Mouse (Mus musculus): ENCODE results near the gene Atxn2l.
"Not testable (repeated sequence)": the region's sequence is repeated elsewhere in the genome, so short reads cannot be mapped to it uniquely, and the experiment has no call there.

Gene Atxn2l

GRCm38 (mm10) chr7:126491005-126491404 lies 12.2 kb downstream of the Atxn2l start:
- no peak for DNase-seq (ENCODE audit: low spot score)

GRCm38 (mm10) chr7:126487617-126488385 lies 15.4 kb downstream of the Atxn2l start:
- not testable (repeated sequence) for DNase-seq (ENCODE audit: low spot score)

GRCm38 (mm10) chr7:126487052-126487483 lies 16.2 kb downstream of the Atxn2l start, which contains the start of gene Tufm:
TSS of gene Tufm (plus strand) at chr7:126487361.
- peak; percentile 99 for DNase-seq (ENCODE audit: low spot score)

- peak; percentile 90 for DNase-seq (ENCODE audit: low spot score)
Observed at GRCm38 (mm10) chr7:126482392-126482871, 20.8 kb downstream of the Atxn2l start.

- DNase-seq (ENCODE audit: low spot score), result peak; percentile 74
Observed at GRCm38 (mm10) chr7:126481699-126482098, 21.5 kb downstream of the Atxn2l start.

GRCm38 (mm10) chr7:126474993-126475581 lies 28.1 kb downstream of the Atxn2l start, which contains the start of gene Sh2b1:
TSS of gene Sh2b1 (minus strand) at chr7:126475424.
- DNase-seq (ENCODE audit: low spot score), result peak; percentile 96

GRCm38 (mm10) chr7:126474486-126474955 lies 28.7 kb downstream of the Atxn2l start:
- no peak for DNase-seq (ENCODE audit: low spot score)

GRCm38 (mm10) chr7:126473470-126474086 lies 29.7 kb downstream of the Atxn2l start:
- DNase-seq (ENCODE audit: low spot score), result no peak

- no peak for DNase-seq (ENCODE audit: low spot score)
Observed at GRCm38 (mm10) chr7:126472713-126473112, 30.5 kb downstream of the Atxn2l start.

GRCm38 (mm10) chr7:126472306-126472705 lies 30.9 kb downstream of the Atxn2l start:
- no peak for DNase-seq (ENCODE audit: low spot score)

- no peak for DNase-seq (ENCODE audit: low spot score)
Observed at GRCm38 (mm10) chr7:126471853-126472252, 31.4 kb downstream of the Atxn2l start.

GRCm38 (mm10) chr7:126471361-126471760 lies 31.9 kb downstream of the Atxn2l start:
- no peak for DNase-seq (ENCODE audit: low spot score)

GRCm38 (mm10) chr7:126470077-126470476 lies 33.2 kb downstream of the Atxn2l start:
- no peak for DNase-seq (ENCODE audit: low spot score)

- DNase-seq (ENCODE audit: low spot score), result no peak
Observed at GRCm38 (mm10) chr7:126467834-126468627, 35.2 kb downstream of the Atxn2l start.

GRCm38 (mm10) chr7:126467271-126467670 lies 36.0 kb downstream of the Atxn2l start:
- peak; percentile 56 for DNase-seq (ENCODE audit: low spot score)

- no peak for DNase-seq (ENCODE audit: low spot score)
Observed at GRCm38 (mm10) chr7:126466707-126467106, 36.5 kb downstream of the Atxn2l start.

- DNase-seq (ENCODE audit: low spot score), result no peak
Observed at GRCm38 (mm10) chr7:126466116-126466515, 37.1 kb downstream of the Atxn2l start.

- DNase-seq (ENCODE audit: low spot score), result no peak
Observed at GRCm38 (mm10) chr7:126465246-126466030, 37.8 kb downstream of the Atxn2l start.

- no peak for DNase-seq (ENCODE audit: low spot score)
Observed at GRCm38 (mm10) chr7:126464836-126465235, 38.4 kb downstream of the Atxn2l start.

GRCm38 (mm10) chr7:126464121-126464520 lies 39.1 kb downstream of the Atxn2l start:
- DNase-seq (ENCODE audit: low spot score), result no peak

- DNase-seq (ENCODE audit: low spot score), result no peak
Observed at GRCm38 (mm10) chr7:126463547-126463946, 39.7 kb downstream of the Atxn2l start.

Measured in embryo, embryonic 10.5 days (tissue).